Mouse (Mus musculus) megakaryocyte, embryonic 14.5 days (primary cell): ENCODE results near the gene Eps8.

Experiments used
- FLI1 ChIP-seq: IDR thresholded peaks from 2 replicates; pipeline ENCODE4 v1.6.1; 2012; ENCODE audit warnings: low read length, inconsistent platforms, mixed read lengths
- GATA1 ChIP-seq: IDR thresholded peaks from 3 replicates; pipeline ENCODE4 v1.6.1; 2012; ENCODE audit warnings: mixed read lengths, low read length, inconsistent platforms, borderline replicate concordance

GRCm38 (mm10) chr6:137570718-137571131 is 84.0 kb downstream of the Eps8 start:
- TF ChIP-seq GATA1 (no peak), FLI1 (no peak)
